Mouse (Mus musculus): ENCODE data around the gene Phactr2.

GRCm38 (mm10) chr10:13502371-13502770 is 28.2 kb upstream of the Phactr2 start:
- TF ChIP-seq CTCF (IDR thresholded peaks at IDR 0.05) (no peak), EP300 (IDR thresholded peaks at IDR 0.05) (no peak)

Data from lung, postnatal 0 days (tissue).